Mouse (Mus musculus) C2C12 (cell line): ENCODE data around the gene Cpsf4l. TPM values are rescaled to one million over a fixed set of nuclear protein-coding genes. Genes with fewer than 3 reads are reported as not detected.

ENCODE experiments used
- H3K27me3 ChIP-seq: one replicate; pipeline ENCODE4 v1.6.1; 2011; ENCODE audit not compliant: control insufficient read depth, insufficient read depth, insufficient read length
- H3K36me3 ChIP-seq: one replicate; pipeline ENCODE4 v1.6.1; 2011; ENCODE audit not compliant: control insufficient read depth, insufficient read depth
- H3K4me3 ChIP-seq: one replicate; pipeline ENCODE4 v1.5.1; 2011; ENCODE audit warnings: mild to moderate bottlenecking, control low read depth; ENCODE audit not compliant: poor library complexity, insufficient read depth, severe bottlenecking
- H3K79me2 ChIP-seq: one replicate; pipeline ENCODE4 v1.6.1; 2011; ENCODE audit not compliant: control insufficient read depth, insufficient read depth
- H3K79me3 ChIP-seq: one replicate; pipeline ENCODE4 v1.6.1; 2011; ENCODE audit warnings: low read depth, control low read depth
- H3ac ChIP-seq: one replicate; pipeline ENCODE3; 2011; ENCODE audit warnings: low read depth; ENCODE audit not compliant: control insufficient read depth, insufficient read length
- CEBPB ChIP-seq: IDR thresholded peaks from one replicate; pipeline ENCODE4 v1.6.1; 2011; ENCODE audit warnings: low read depth, mild to moderate bottlenecking, control low read depth, moderate library complexity
- CTCF ChIP-seq: IDR thresholded peaks from one replicate; pipeline ENCODE4 v1.5.1; 2011; ENCODE audit not compliant: control insufficient read depth, insufficient read depth, insufficient read length
- FOSL1 ChIP-seq: IDR thresholded peaks from one replicate; pipeline ENCODE4 v1.8.0; 2011; ENCODE audit warnings: mild to moderate bottlenecking, low read length; ENCODE audit not compliant: poor library complexity, insufficient read depth, severe bottlenecking
- MAX ChIP-seq: IDR thresholded peaks from one replicate; pipeline ENCODE4 v1.6.1; 2011; ENCODE audit warnings: mild to moderate bottlenecking, control low read depth
- MYOD1 ChIP-seq: IDR thresholded peaks from one replicate; pipeline ENCODE4 v1.6.1; 2011; ENCODE audit warnings: low read depth; ENCODE audit not compliant: control insufficient read depth, insufficient read length
- MYOG ChIP-seq: IDR thresholded peaks from one replicate; pipeline ENCODE4 v1.6.1; 2011; ENCODE audit not compliant: control insufficient read depth, insufficient read length; ENCODE audit errors: extremely low read depth
- USF1 ChIP-seq: IDR thresholded peaks from one replicate; pipeline ENCODE4 v1.6.1; 2011; ENCODE audit warnings: low read depth, mild to moderate bottlenecking, control low read depth, moderate library complexity
- polyA plus RNA-seq: library from polyadenylated mRNA; unstranded; fragments of >200 nt; fragmentation: generic; extraction: Trizol; gene quantifications from one replicate; pipeline ENCODE4 v1.2.1, GENCODE M21; 2012; ENCODE audit warnings: missing spikeins

Cpsf4l gene
- polyA plus RNA-seq, 1 experiment, result not detected

DNA sequence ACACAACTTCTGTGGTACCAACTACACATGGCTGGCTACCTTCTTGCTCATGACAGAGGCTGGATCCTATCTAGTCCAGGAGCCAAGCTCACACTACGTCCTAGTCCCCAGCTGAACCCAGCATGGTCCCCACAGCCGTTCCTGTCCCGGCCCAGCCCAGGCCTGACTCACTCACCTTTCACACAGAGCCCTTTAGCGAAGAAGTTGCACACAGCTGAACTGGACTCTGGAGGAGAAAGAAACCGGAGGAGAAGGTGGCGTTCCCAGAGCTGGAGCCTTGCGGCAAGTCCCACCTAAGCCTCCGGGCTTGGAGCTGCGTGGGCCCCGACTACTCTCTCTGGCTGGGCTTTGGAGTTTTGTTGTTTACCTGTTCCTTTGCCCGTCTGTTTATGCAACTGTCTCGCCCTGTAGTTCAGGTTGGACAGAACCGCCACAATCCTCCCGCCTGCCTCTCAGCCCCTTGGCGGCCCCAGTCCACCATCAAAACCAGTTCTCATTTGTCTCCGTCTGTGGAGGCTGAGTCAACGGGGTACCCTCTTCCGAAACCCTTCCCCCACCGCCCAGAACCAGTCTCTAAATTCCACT is 1.1 kb downstream of the Cpsf4l start:
- Histone ChIP-seq H3K4me3 (no peak overlapping the region), H3K36me3 (no peaks in the 10 kb centered on the region), H3ac (no peak overlapping the region), H3K27me3 (no peaks in the 10 kb centered on the region), H3K79me3 (no peaks in the 10 kb centered on the region), H3K79me2 (no peaks in the 10 kb centered on the region)
- TF ChIP-seq MYOD1 (no peak), CTCF (no peak), FOSL1 (no peak), MYOG (no peak), USF1 (no peak), MAX (no peak)

DNA sequence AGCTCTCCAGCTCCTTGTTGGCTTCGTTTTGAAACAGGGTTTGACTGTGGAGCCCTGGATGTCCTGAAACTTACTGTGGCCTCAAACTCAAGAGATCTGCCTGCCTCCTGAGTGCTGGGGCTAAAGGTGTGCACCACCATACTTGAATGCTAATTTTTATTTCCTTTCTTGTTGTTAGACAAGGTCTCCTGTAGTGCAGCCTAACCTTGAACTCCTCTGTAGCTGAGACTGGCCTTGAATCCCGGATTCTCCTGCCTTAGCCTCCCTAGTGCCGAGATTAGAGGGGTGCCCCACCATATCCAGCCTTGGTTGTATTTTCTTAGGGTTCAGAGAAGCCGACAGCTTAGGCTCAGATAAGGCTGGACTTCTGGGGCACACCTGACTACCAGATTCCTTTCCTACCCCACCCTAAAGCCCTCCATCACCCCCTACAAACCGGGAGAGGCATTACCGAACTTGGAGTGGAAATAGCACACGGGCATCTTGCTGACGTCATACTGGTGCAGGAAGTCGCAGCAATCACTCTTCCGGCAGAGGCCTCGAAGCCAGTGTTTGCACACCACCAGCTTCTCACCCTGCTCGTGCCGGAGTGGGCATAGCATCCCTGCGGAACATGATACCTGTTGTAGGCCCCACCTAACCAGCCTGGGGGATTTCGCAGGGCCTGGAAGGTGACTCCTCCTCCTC is 3.7 kb downstream of the Cpsf4l start:
- no peak overlapping the region for H3K4me3 ChIP-seq
- no peaks in the 10 kb centered on the region for H3K27me3 ChIP-seq
- no peak overlapping the region for H3ac ChIP-seq
- H3K79me2 ChIP-seq, result no peaks in the 10 kb centered on the region
- no peaks in the 10 kb centered on the region for H3K79me3 ChIP-seq
- TF ChIP-seq CTCF, result no peak
- no peak for TF ChIP-seq FOSL1
- no peak for TF ChIP-seq MAX
- no peak for TF ChIP-seq USF1
- no peak for TF ChIP-seq MYOG
- no peak for TF ChIP-seq CEBPB
- no peak for TF ChIP-seq MYOD1
- no peaks in the 10 kb centered on the region for H3K36me3 ChIP-seq

- Histone ChIP-seq H3K79me2 (no peaks in the 10 kb centered on the region), H3K36me3 (no peaks in the 10 kb centered on the region), H3K27me3 (no peaks in the 10 kb centered on the region)
These were observed 6.1 kb downstream of the Cpsf4l start for GRCm38 (mm10) chr11:113703758-113704157.

GRCm38 (mm10) chr11:113699643-113700042 is 10.2 kb downstream of the Cpsf4l start:
- no peaks in the 10 kb centered on the region for H3K79me3 ChIP-seq
- H3ac ChIP-seq, result no peak overlapping the region
- H3K27me3 ChIP-seq, result no peaks in the 10 kb centered on the region
- no peak for TF ChIP-seq MAX
- TF ChIP-seq FOSL1, result no peak
- TF ChIP-seq MYOD1, result no peak
- no peak for TF ChIP-seq USF1
- no peak for TF ChIP-seq MYOG
- no peak for TF ChIP-seq CEBPB
- no peak for TF ChIP-seq CTCF
- peaks cover 4% of the 10 kb centered on the region for H3K36me3 ChIP-seq
- H3K79me2 ChIP-seq, result no peaks in the 10 kb centered on the region
- H3K4me3 ChIP-seq, result no peak overlapping the region

More at GRCm38 (mm10) chr11:113703758-113704157, 6.1 kb downstream of the Cpsf4l start:
- no peaks in the 10 kb centered on the region for H3K79me3 ChIP-seq
- no peak overlapping the region for H3ac ChIP-seq
- TF ChIP-seq CTCF (peak; percentile 97), MYOG (no peak)
- no peak overlapping the region for H3K4me3 ChIP-seq

DNA sequence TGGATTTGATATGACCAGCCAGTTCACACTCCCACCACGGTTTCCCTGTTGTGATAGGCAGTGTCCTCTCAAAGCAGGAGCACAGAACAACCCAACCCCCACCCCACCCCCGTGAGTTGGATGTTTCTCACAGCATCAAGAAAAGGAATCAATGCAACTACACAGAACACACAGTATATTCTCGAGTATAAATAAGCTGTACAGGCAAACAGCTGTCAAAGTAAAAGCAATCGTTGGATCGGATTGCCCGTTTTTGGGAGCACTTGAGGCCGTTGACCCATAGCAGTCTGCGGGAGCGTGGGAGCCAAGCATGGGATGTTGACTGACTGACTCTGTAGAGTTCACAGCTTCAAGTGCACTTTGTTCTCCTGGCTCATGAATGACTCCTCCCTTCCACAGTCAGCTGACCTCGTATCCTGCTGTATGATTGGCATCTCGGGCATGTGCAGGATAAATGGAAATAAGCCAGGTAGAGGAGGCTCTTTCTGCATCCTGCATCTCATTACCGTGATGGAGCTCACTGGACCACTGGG is 11.7 kb downstream of the Cpsf4l start:
- no peak overlapping the region for H3ac ChIP-seq
- no peaks in the 10 kb centered on the region for H3K79me2 ChIP-seq
- no peaks in the 10 kb centered on the region for H3K79me3 ChIP-seq
- H3K36me3 ChIP-seq, result peaks cover 8% of the 10 kb centered on the region
- H3K27me3 ChIP-seq, result no peaks in the 10 kb centered on the region
- no peak for TF ChIP-seq USF1
- TF ChIP-seq FOSL1, result no peak
- no peak for TF ChIP-seq CEBPB
- no peak for TF ChIP-seq MYOG
- TF ChIP-seq CTCF, result no peak
- no peak for TF ChIP-seq MAX
- TF ChIP-seq MYOD1, result no peak
- no peak overlapping the region for H3K4me3 ChIP-seq

GRCm38 (mm10) chr11:113697571-113697970 is 12.2 kb downstream of the Cpsf4l start:
- peaks cover 13% of the 10 kb centered on the region for H3K36me3 ChIP-seq
- no peaks in the 10 kb centered on the region for H3K27me3 ChIP-seq
- no peaks in the 10 kb centered on the region for H3K79me3 ChIP-seq
- no peak overlapping the region for H3K4me3 ChIP-seq
- TF ChIP-seq CEBPB (no peak), MYOG (no peak), FOSL1 (no peak), CTCF (no peak), USF1 (no peak), MYOD1 (no peak)
- H3ac ChIP-seq, result no peak overlapping the region
- H3K79me2 ChIP-seq, result no peaks in the 10 kb centered on the region
